Mouse (Mus musculus) megakaryocyte-erythroid progenitor cell, adult 5-6 weeks (primary cell): ENCODE data around the gene Fcrl1. TPM values are rescaled to one million over a fixed set of nuclear protein-coding genes. Genes with fewer than 3 reads are reported as not detected.

Source experiments
- ATAC-seq: replicated peaks from 2 replicates; pipeline ENCODE4 v1.8.0; 2016; ENCODE audit warnings: mild to moderate bottlenecking, inconsistent platforms; ENCODE audit not compliant: severe bottlenecking, poor library complexity, low FRiP score, low TSS enrichment
- total RNA-seq, 2 experiments: library from RNA; stranded (forward) in 1 of 2; stranded (reverse) in 1 of 2; fragments of 200-1000, 215-1000 nt in 1 of 2; fragments of >200 nt in 1 of 2; fragmentation: Nextera tagmentation in 1 of 2; gene quantifications; 2 replicates each; pipeline ENCODE4 v1.2.3; 2014 to 2017

The Fcrl1 gene
- total RNA-seq, 2 experiments from 2014 or later, result 0.35 TPM; not detected in 1

GRCm38 (mm10) chr3:87408171-87408570 is 32.0 kb downstream of the Fcrl1 start:
- ATAC-seq, result peak; percentile 86

- ATAC-seq, result no peak
Measured at GRCm38 (mm10) chr3:87409196-87409935, 33.2 kb downstream of the Fcrl1 start.

- no peak for ATAC-seq
Measured at GRCm38 (mm10) chr3:87410605-87411004, 34.4 kb downstream of the Fcrl1 start.

GRCm38 (mm10) chr3:87411150-87411549 is 35.0 kb downstream of the Fcrl1 start:
- peak; percentile 89 for ATAC-seq

- no peak for ATAC-seq
Measured at GRCm38 (mm10) chr3:87420645-87421044, 44.5 kb downstream of the Fcrl1 start.

- no peak for ATAC-seq
Measured at GRCm38 (mm10) chr3:87422386-87422910, 46.3 kb downstream of the Fcrl1 start.

GRCm38 (mm10) chr3:87435479-87435878 is 59.3 kb downstream of the Fcrl1 start, which contains the start of gene Fcrl5:
Fcrl5 (plus strand) TSS chr3:87435773.
- ATAC-seq, result no peak

GRCm38 (mm10) chr3:87440586-87440985 is 64.4 kb downstream of the Fcrl1 start:
- ATAC-seq, result no peak

- no peak for ATAC-seq
Measured at GRCm38 (mm10) chr3:87443968-87444367, 67.8 kb downstream of the Fcrl1 start.

Other genes starting within 250 kb of the Fcrl1 start
- gene Kirrel, start 201.6 kb upstream of the Fcrl1 start, total RNA-seq (2014; fragmentation: Nextera tagmentation), result not detected in 2 replicates
- gene Kirrel, start 201.6 kb upstream of the Fcrl1 start, total RNA-seq (2017), result not detected in 2 replicates
- not detected in 2 replicates for gene Fcrls, start 112.6 kb upstream of the Fcrl1 start, total RNA-seq (2014; fragmentation: Nextera tagmentation)
- not detected in 2 replicates for gene Fcrls, start 112.6 kb upstream of the Fcrl1 start, total RNA-seq (2017)
- gene Cd5l, start 18.5 kb upstream of the Fcrl1 start, total RNA-seq (2014; fragmentation: Nextera tagmentation), result not detected in 2 replicates
- gene Cd5l, start 18.5 kb upstream of the Fcrl1 start, total RNA-seq (2017), result 0.27 TPM in 1 of 2 replicates, not detected in the other
- not detected in 2 replicates for gene Fcrl5, start 59.4 kb downstream of the Fcrl1 start, total RNA-seq (2014; fragmentation: Nextera tagmentation)
- gene Fcrl5, start 59.4 kb downstream of the Fcrl1 start, total RNA-seq (2017), result not detected in 2 replicates
- 8.6 and 11.5 TPM in 2 replicates for gene Etv3, start 149.0 kb downstream of the Fcrl1 start, total RNA-seq (2014; fragmentation: Nextera tagmentation)
- 6.2 and 8.0 TPM in 2 replicates for gene Etv3, start 149.0 kb downstream of the Fcrl1 start, total RNA-seq (2017)
- gene Arhgef11, start 241.2 kb downstream of the Fcrl1 start, total RNA-seq (2014; fragmentation: Nextera tagmentation), result 4.7 and 5.3 TPM in 2 replicates
- gene Arhgef11, start 241.2 kb downstream of the Fcrl1 start, total RNA-seq (2017), result 1.9 and 2.1 TPM in 2 replicates